Mouse (Mus musculus) testis, adult 2 months (tissue): Measurements from ENCODE around the gene Brinp1. TPM values are rescaled to one million over a fixed set of nuclear protein-coding genes. Genes with fewer than 3 reads are reported as not detected.
A peak's percentile ranks its signal among the peaks of the same experiment; 100 is the strongest.

Experiments used
- H3K27ac ChIP-seq: fragments of 200-500 bp; 2 replicates; pipeline ENCODE4 v1.5.1; 2012; ENCODE audit warnings: low read depth, low read length; ENCODE audit not compliant: control insufficient read depth, insufficient read depth
- H3K27me3 ChIP-seq: fragments of 200-500 bp; 2 replicates; pipeline ENCODE4 v1.6.1; 2012; ENCODE audit warnings: mild to moderate bottlenecking, low read length, moderate library complexity; ENCODE audit not compliant: control insufficient read depth, insufficient read depth
- H3K36me3 ChIP-seq: fragments of 200-500 bp; 2 replicates; pipeline ENCODE4 v1.6.1; 2012; ENCODE audit warnings: mild to moderate bottlenecking, low read length; ENCODE audit not compliant: control insufficient read depth, insufficient read depth
- H3K4me1 ChIP-seq: fragments of 200-500 bp; 2 replicates; pipeline ENCODE4 v1.6.1; 2012; ENCODE audit warnings: low read length; ENCODE audit not compliant: control insufficient read depth, insufficient read depth
- H3K4me3 ChIP-seq: fragments of 200-500 bp; 2 replicates; pipeline ENCODE4 v1.5.1; 2012; ENCODE audit warnings: low read depth, mild to moderate bottlenecking, low read length, moderate library complexity, mixed read lengths; ENCODE audit not compliant: control insufficient read depth
- CTCF ChIP-seq: fragments of 200-500 bp; IDR thresholded peaks from 2 replicates; pipeline ENCODE4 v1.5.1; 2012; ENCODE audit warnings: low read depth, mild to moderate bottlenecking, inconsistent platforms, low read length, moderate library complexity; ENCODE audit not compliant: control insufficient read depth, insufficient read depth, insufficient replicate concordance
- POLR2A ChIP-seq: fragments of 200-500 bp; IDR thresholded peaks from 2 replicates; pipeline ENCODE4 v1.6.1; 2012; ENCODE audit warnings: low read depth, mild to moderate bottlenecking, inconsistent platforms, low read length, moderate library complexity; ENCODE audit not compliant: control insufficient read depth
- polyA plus RNA-seq: library from polyadenylated mRNA; depleted of rRNA; stranded (reverse); fragments of >200 nt; gene quantifications from 2 replicates; pipeline ENCODE4 v1.2.3, GENCODE M21; 2012; rRNA removed

Gene Brinp1
- polyA plus RNA-seq: 0.23 and 0.30 TPM in 2 replicates

GRCm38 (mm10) chr4:68954322-68954901 is at the start of gene Brinp1:
TSS of gene Brinp1 (minus strand) at chr4:68954397.
- no peaks in the 10 kb centered on the region for H3K36me3 ChIP-seq
- H3K27ac ChIP-seq: no peak within 1 kb of the TSS
- H3K27me3 ChIP-seq: no peaks in the 10 kb centered on the region
- H3K4me1 ChIP-seq: peaks cover 5% of the 10 kb centered on the region
- TF ChIP-seq CTCF (no peak), POLR2A (no peak)
- peak within 1 kb of the TSS; percentile 33 for H3K4me3 ChIP-seq

- Histone ChIP-seq H3K27me3 (no peaks in the 10 kb centered on the region), H3K4me3 (no peak overlapping the region)
- TF ChIP-seq POLR2A: no peak
- no peak for TF ChIP-seq CTCF
Observed at GRCm38 (mm10) chr4:68957265-68957664, 3.1 kb upstream of the Brinp1 start.

GRCm38 (mm10) chr4:68955621-68956020 is 1.4 kb upstream of the Brinp1 start:
- no peak overlapping the region for H3K4me3 ChIP-seq
- no peaks in the 10 kb centered on the region for H3K36me3 ChIP-seq
- no peaks in the 10 kb centered on the region for H3K27me3 ChIP-seq
- H3K4me1 ChIP-seq: peaks cover 5% of the 10 kb centered on the region
- H3K27ac ChIP-seq: no peak overlapping the region
- TF ChIP-seq CTCF (no peak), POLR2A (no peak)

More at GRCm38 (mm10) chr4:68957265-68957664, 3.1 kb upstream of the Brinp1 start:
- peaks cover 5% of the 10 kb centered on the region for H3K4me1 ChIP-seq
- H3K36me3 ChIP-seq: no peaks in the 10 kb centered on the region
- H3K27ac ChIP-seq: no peak overlapping the region

- peaks cover 5% of the 10 kb centered on the region for H3K4me1 ChIP-seq
- H3K4me3 ChIP-seq: peak overlapping the region; percentile 33
- H3K27ac ChIP-seq: no peak overlapping the region
- no peaks in the 10 kb centered on the region for H3K27me3 ChIP-seq
- no peak for TF ChIP-seq CTCF
- TF ChIP-seq POLR2A: no peak
- no peaks in the 10 kb centered on the region for H3K36me3 ChIP-seq
Observed at GRCm38 (mm10) chr4:68953667-68954321, 403 bp downstream of the Brinp1 start.

- Histone ChIP-seq H3K4me3 (no peak overlapping the region), H3K27ac (no peak overlapping the region), H3K4me1 (peaks cover 5% of the 10 kb centered on the region), H3K27me3 (no peaks in the 10 kb centered on the region), H3K36me3 (no peaks in the 10 kb centered on the region)
- TF ChIP-seq POLR2A: no peak
- TF ChIP-seq CTCF: no peak
Observed at GRCm38 (mm10) chr4:68953131-68953551, 1.1 kb downstream of the Brinp1 start.

GRCm38 (mm10) chr4:68950556-68950955 is 3.6 kb downstream of the Brinp1 start:
- H3K4me1 ChIP-seq: peaks cover 5% of the 10 kb centered on the region
- H3K27me3 ChIP-seq: no peaks in the 10 kb centered on the region
- H3K4me3 ChIP-seq: no peak overlapping the region
- no peaks in the 10 kb centered on the region for H3K36me3 ChIP-seq
- no peak for TF ChIP-seq POLR2A
- TF ChIP-seq CTCF: no peak
- H3K27ac ChIP-seq: no peak overlapping the region

GRCm38 (mm10) chr4:68942938-68943337 is 11.3 kb downstream of the Brinp1 start:
- Histone ChIP-seq H3K27ac (no peak overlapping the region), H3K36me3 (no peaks in the 10 kb centered on the region), H3K27me3 (no peaks in the 10 kb centered on the region), H3K4me1 (no peaks in the 10 kb centered on the region), H3K4me3 (no peak overlapping the region)
- TF ChIP-seq POLR2A: no peak
- no peak for TF ChIP-seq CTCF
